Mouse (Mus musculus) liver, adult 2 months (tissue): ENCODE results near the gene A4galt. TPM values are rescaled to one million over a fixed set of nuclear protein-coding genes. Genes with fewer than 3 reads are reported as not detected.

ENCODE experiments used
- DNase-seq: peaks from one replicate; pipeline ENCODE4 v3.0.0-alpha.2; 2011; ENCODE audit warnings: low read depth, low spot score; ENCODE audit errors: extremely low read depth
- H3K27ac ChIP-seq: fragments of 200-500 bp; replicated peaks from 2 replicates; pipeline ENCODE4 v1.5.1; 2012; ENCODE audit warnings: low read depth, mild to moderate bottlenecking, control low read depth, inconsistent platforms, low read length; ENCODE audit not compliant: insufficient read depth
- H3K27me3 ChIP-seq: fragments of 200-500 bp; 2 replicates; pipeline ENCODE4 v1.6.1; 2012; ENCODE audit warnings: mild to moderate bottlenecking, moderate library complexity, low read length, inconsistent platforms; ENCODE audit not compliant: control insufficient read depth, insufficient read depth
- H3K36me3 ChIP-seq: fragments of 200-500 bp; 2 replicates; pipeline ENCODE4 v1.6.1; 2012; ENCODE audit warnings: low read length, inconsistent platforms; ENCODE audit not compliant: control insufficient read depth, insufficient read depth
- H3K4me1 ChIP-seq: fragments of 200-500 bp; 2 replicates; pipeline ENCODE4 v1.6.1; 2011; ENCODE audit warnings: low read length; ENCODE audit not compliant: control insufficient read depth, insufficient read depth
- H3K4me3 ChIP-seq: fragments of 200-500 bp; 2 replicates; pipeline ENCODE4 v1.5.1; 2011; ENCODE audit warnings: low read depth, mild to moderate bottlenecking, control low read depth, low read length, moderate library complexity; ENCODE audit not compliant: insufficient read depth
- H3K79me2 ChIP-seq: fragments of 200-500 bp; 2 replicates; pipeline ENCODE4 v1.6.1; 2012; ENCODE audit warnings: inconsistent platforms, mild to moderate bottlenecking, low read length, moderate library complexity; ENCODE audit not compliant: control insufficient read depth, insufficient read depth
- H3K9ac ChIP-seq: fragments of 200-500 bp; 2 replicates; pipeline ENCODE4 v1.6.1; 2012; ENCODE audit warnings: low read depth, mild to moderate bottlenecking, control low read depth, inconsistent platforms, low read length
- CTCF ChIP-seq: fragments of 200-500 bp; IDR thresholded peaks from 2 replicates; pipeline ENCODE4 v1.5.1; 2011; ENCODE audit warnings: low read depth, low read length, control low read depth
- POLR2A ChIP-seq: fragments of 200-500 bp; IDR thresholded peaks from 2 replicates; pipeline ENCODE4 v1.6.1; 2011; ENCODE audit warnings: low read length, control low read depth; ENCODE audit not compliant: insufficient read depth; ENCODE audit errors: extremely low read depth
- WGBS: fragments of 180-500 bp; shearing (Covaris S2); methylation state at CpG from one replicate; pipeline ENCODE4 v1.1.7; 2018; 5-methylcytosine and 5-hydroxymethylcytosine counted together
- polyA plus RNA-seq: library from polyadenylated mRNA; depleted of rRNA; stranded (reverse); fragments of >200 nt; gene quantifications from 2 replicates; pipeline ENCODE4 v1.2.3, GENCODE M21; 2012
- total RNA-seq: library from RNA; depleted of rRNA; stranded (reverse); fragments of >200 nt; gene quantifications from 2 replicates; pipeline ENCODE4 v1.2.3, GENCODE M21; 2014

Gene A4galt
- total and polyA plus RNA-seq, 2 experiments: 0.28 to 0.46 TPM

- DNase-seq: no peak
- Histone ChIP-seq H3K27me3 (no peaks in the 10 kb centered on the region), H3K4me3 (no peak overlapping the region)
Observed at GRCm38 (mm10) chr15:83209092-83209695, 42.4 kb downstream of the A4galt start.

GRCm38 (mm10) chr15:83204731-83205451 lies 46.7 kb downstream of the A4galt start:
- H3K36me3 ChIP-seq: no peaks in the 10 kb centered on the region
- no peaks in the 10 kb centered on the region for H3K27me3 ChIP-seq
- H3K4me3 ChIP-seq: no peak overlapping the region
- peak; percentile 63 for DNase-seq
- WGBS: 34% methylated on average over 10 of the region's 10 CpGs
- H3K79me2 ChIP-seq: no peaks in the 10 kb centered on the region
- peaks cover 7% of the 10 kb centered on the region; the same call in 1 of the 2 replicates for H3K4me1 ChIP-seq
- TF ChIP-seq POLR2A: no peak
- TF ChIP-seq CTCF: peak; percentile 31
- no peak overlapping the region for H3K27ac ChIP-seq
- H3K9ac ChIP-seq: peak overlapping the region; percentile 27

More at GRCm38 (mm10) chr15:83209092-83209695, 42.4 kb downstream of the A4galt start:
- TF ChIP-seq CTCF (no peak), POLR2A (no peak)
- Histone ChIP-seq H3K27ac (no peak overlapping the region), H3K4me1 (no peaks in the 10 kb centered on the region; the same call in 1 of the 2 replicates), H3K79me2 (no peaks in the 10 kb centered on the region), H3K9ac (no peak overlapping the region), H3K36me3 (no peaks in the 10 kb centered on the region)
- 70% methylated on average over 4 of the region's 4 CpGs for WGBS

GRCm38 (mm10) chr15:83202412-83202811 lies 49.2 kb downstream of the A4galt start:
- Histone ChIP-seq H3K4me3 (no peak overlapping the region), H3K27ac (peak overlapping the region; percentile 88), H3K4me1 (peaks cover 7% of the 10 kb centered on the region; the same call in 1 of the 2 replicates), H3K9ac (peak overlapping the region; percentile 49; the same call in 1 of the 2 replicates), H3K27me3 (no peaks in the 10 kb centered on the region), H3K79me2 (no peaks in the 10 kb centered on the region), H3K36me3 (no peaks in the 10 kb centered on the region)
- DNase-seq: peak; percentile 63
- 12% methylated on average over 4 of the region's 4 CpGs for WGBS
- no peak for TF ChIP-seq CTCF

DNA sequence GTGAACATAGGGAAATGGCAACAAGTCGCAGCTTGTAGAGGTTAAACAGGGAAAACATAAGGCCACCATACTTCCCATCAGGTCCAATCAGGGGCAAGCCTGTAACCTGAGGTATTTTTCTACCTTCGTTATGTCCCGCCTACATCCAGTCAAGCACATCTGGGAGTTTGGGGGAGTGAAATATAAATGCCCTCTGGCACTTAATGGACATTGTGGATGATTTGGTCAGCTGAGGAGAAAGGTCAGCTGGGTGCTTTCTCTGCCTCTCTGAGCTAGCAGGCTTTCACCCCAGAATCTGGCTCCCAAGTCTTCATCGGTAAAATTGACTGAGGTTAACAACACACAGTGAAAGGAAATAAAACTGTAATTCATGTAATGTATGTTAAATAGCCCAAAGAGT lies 58.2 kb downstream of the A4galt start:
- Histone ChIP-seq H3K27me3 (no peaks in the 10 kb centered on the region), H3K9ac (no peak overlapping the region), H3K27ac (no peak overlapping the region), H3K4me1 (no peaks in the 10 kb centered on the region), H3K79me2 (no peaks in the 10 kb centered on the region), H3K36me3 (no peaks in the 10 kb centered on the region), H3K4me3 (no peak overlapping the region)
- TF ChIP-seq POLR2A (no peak), CTCF (no peak)
- no peak for DNase-seq
- WGBS: 94% methylated on average over 4 of the region's 4 CpGs

- H3K27ac ChIP-seq: no peak overlapping the region
- WGBS: 80% methylated on average over 5 of the region's 5 CpGs
- H3K4me3 ChIP-seq: no peak overlapping the region
Observed at GRCm38 (mm10) chr15:83182351-83182750, 69.2 kb downstream of the A4galt start.

GRCm38 (mm10) chr15:83181800-83182330 lies 69.7 kb downstream of the A4galt start:
- H3K9ac ChIP-seq: no peak overlapping the region
- WGBS: 41% methylated on average over 4 of the region's 4 CpGs

More at GRCm38 (mm10) chr15:83182351-83182750, 69.2 kb downstream of the A4galt start:
- TF ChIP-seq CTCF (no peak), POLR2A (no peak)
- Histone ChIP-seq H3K4me1 (no peaks in the 10 kb centered on the region), H3K79me2 (no peaks in the 10 kb centered on the region), H3K9ac (no peak overlapping the region), H3K27me3 (no peaks in the 10 kb centered on the region), H3K36me3 (no peaks in the 10 kb centered on the region)
- DNase-seq: no peak

More at GRCm38 (mm10) chr15:83181800-83182330, 69.7 kb downstream of the A4galt start:
- no peaks in the 10 kb centered on the region for H3K4me1 ChIP-seq
- H3K79me2 ChIP-seq: no peaks in the 10 kb centered on the region
- TF ChIP-seq CTCF (no peak), POLR2A (no peak)
- H3K27me3 ChIP-seq: no peaks in the 10 kb centered on the region
- H3K4me3 ChIP-seq: no peak overlapping the region
- no peaks in the 10 kb centered on the region for H3K36me3 ChIP-seq
- no peak overlapping the region for H3K27ac ChIP-seq
- no peak for DNase-seq
